Mouse (Mus musculus): ENCODE measurements around the gene Lrrc27.

DNA sequence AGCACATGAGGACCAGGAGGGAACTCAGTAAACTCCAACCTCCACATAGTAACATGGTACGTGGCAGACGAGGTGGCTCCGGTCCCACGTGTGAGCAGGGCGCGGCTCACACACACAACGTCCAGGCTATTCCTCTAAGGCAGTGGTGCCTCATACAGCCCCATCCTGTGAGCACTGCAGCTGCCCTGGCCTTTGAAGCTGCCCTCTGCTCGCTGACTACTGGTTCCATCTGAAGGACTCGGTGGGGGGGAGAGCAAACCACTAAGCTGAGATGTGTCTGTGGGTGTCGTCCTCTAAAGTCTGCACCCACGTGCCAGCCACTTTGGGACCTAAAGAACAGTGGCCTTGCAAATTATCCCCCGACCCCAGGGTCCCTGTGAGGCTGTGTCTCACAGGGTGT, 17.5 kb downstream of the Lrrc27 start:
- TF ChIP-seq POLR2A (IDR thresholded peaks at IDR 0.05; ENCODE audit: low read depth, low read length) (no peak), CTCF (conservative IDR thresholded peaks at IDR 0.05; ENCODE audit: insufficient read depth, insufficient read length, low read depth, low read length) (no peak)

Data from kidney, adult 2 months (tissue).